Mouse (Mus musculus): Measurements from ENCODE around the gene Kcnc3. TPM values are rescaled to one million over a fixed set of nuclear protein-coding genes. Genes with fewer than 3 reads are reported as not detected.

The Kcnc3 gene
- polyA plus RNA-seq, 1 experiment from 2014 or later, result 5.2 TPM

DNA sequence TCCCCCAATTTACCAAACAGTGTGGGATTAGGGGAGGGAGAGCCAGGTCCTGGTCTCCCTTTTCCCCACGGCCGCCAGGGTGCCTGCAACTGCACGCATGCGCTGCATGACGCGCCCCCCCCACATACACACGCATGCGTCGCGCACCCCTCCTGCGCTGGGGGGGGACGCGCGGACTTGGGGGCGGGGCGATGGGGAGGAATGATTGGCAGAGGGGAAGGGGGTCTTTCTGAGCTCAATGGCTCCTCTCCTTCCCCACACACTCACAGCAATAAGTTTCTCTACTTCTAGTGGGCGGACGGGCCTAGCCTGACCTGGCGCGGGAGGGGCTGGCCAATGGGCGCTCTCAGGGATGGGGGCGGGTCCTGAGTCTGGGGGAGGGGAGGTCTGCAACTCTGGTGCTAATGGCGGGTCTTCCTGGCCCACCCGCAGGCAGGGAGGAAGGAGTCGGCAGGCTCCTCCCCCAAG is 13.7 kb downstream of the Kcnc3 start:
- H3K27me3 ChIP-seq (ENCODE audit: control insufficient read depth, insufficient read depth, low read length), result peaks cover 42% of the 10 kb centered on the region
- H3K36me3 ChIP-seq (ENCODE audit: control insufficient read depth, insufficient read depth, low read length), result no peaks in the 10 kb centered on the region
- WGBS, result under 1% methylated on average over 22 of the region's 25 CpGs
- DNase-seq (peak; percentile 79), ATAC-seq (ENCODE audit: low FRiP score, low TSS enrichment) (peak; percentile 59)
- peak overlapping the region; percentile 19 for H3K4me3 ChIP-seq (replicated peaks; ENCODE audit: low read depth, low read length)
- no peak overlapping the region for H3K27ac ChIP-seq (replicated peaks; ENCODE audit: low read depth, low read length)
- H3K9ac ChIP-seq (replicated peaks; ENCODE audit: low read length), result no peak overlapping the region
- H3K4me2 ChIP-seq (ENCODE audit: low read length), result peak overlapping the region; percentile 49
- H3K4me1 ChIP-seq (ENCODE audit: control insufficient read depth, insufficient read depth, low read length), result peaks cover 20% of the 10 kb centered on the region
- H3K9me3 ChIP-seq (ENCODE audit: control insufficient read depth, low read length), result no peaks in the 10 kb centered on the region

DNA sequence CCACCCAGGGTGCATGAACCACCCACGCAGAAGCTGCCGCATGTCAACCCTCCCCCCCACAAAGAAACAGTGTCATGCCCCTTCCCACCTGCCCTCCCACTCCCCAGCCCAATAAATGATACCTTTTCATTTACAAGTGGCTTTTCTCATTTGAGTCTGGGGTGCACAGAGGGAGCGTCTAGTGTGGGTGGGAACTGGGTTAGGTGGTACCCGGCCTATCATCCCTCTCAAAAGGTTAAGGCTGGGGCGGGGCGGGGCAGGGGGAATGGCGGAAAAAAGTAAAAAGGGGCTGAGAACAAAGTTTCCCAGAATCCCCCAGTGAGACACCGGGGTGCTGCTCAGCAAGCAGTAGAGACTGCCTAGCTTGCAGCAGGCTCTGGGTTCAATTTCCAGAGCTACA is 14.2 kb downstream of the Kcnc3 start:
- ATAC-seq (ENCODE audit: low FRiP score, low TSS enrichment) (no peak), DNase-seq (no peak)
- Histone ChIP-seq H3K9me3 (ENCODE audit: control insufficient read depth, low read length) (no peaks in the 10 kb centered on the region), H3K4me1 (ENCODE audit: control insufficient read depth, insufficient read depth, low read length) (peaks cover 20% of the 10 kb centered on the region), H3K27me3 (ENCODE audit: control insufficient read depth, insufficient read depth, low read length) (peaks cover 42% of the 10 kb centered on the region), H3K36me3 (ENCODE audit: control insufficient read depth, insufficient read depth, low read length) (no peaks in the 10 kb centered on the region), H3K4me3 (replicated peaks; ENCODE audit: low read depth, low read length) (no peak overlapping the region; the same call in 1 of the 2 replicates), H3K4me2 (ENCODE audit: low read length) (peak overlapping the region; percentile 49), H3K9ac (replicated peaks; ENCODE audit: low read length) (no peak overlapping the region), H3K27ac (replicated peaks; ENCODE audit: low read depth, low read length) (no peak overlapping the region)
- WGBS, result under 1% methylated on average over 8 of the region's 8 CpGs

DNA sequence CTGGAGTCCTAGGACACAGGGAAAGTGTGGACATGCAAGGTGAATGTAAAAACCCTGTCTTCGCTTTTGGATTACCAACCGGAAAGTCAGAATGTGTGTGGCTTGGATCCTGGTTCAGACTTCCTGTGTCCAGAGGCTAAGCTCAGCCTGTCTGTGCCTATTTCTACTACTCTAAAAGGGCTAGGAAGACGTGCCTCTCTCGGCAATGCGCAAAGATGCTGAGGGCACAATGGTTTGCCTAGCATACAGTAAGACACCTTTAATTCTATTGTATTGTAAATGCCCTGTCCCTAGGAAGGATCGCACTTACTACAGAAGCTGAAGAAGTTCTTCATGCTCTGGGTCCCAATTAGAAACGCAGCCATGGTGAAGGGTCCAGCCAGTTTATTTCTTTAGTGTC is 15.0 kb downstream of the Kcnc3 start:
- peak; percentile 2 for DNase-seq
- Histone ChIP-seq H3K27me3 (ENCODE audit: control insufficient read depth, insufficient read depth, low read length) (peaks cover 42% of the 10 kb centered on the region), H3K4me1 (ENCODE audit: control insufficient read depth, insufficient read depth, low read length) (peaks cover 20% of the 10 kb centered on the region), H3K27ac (replicated peaks; ENCODE audit: low read depth, low read length) (no peak overlapping the region), H3K36me3 (ENCODE audit: control insufficient read depth, insufficient read depth, low read length) (no peaks in the 10 kb centered on the region), H3K4me2 (ENCODE audit: low read length) (no peak overlapping the region), H3K9me3 (ENCODE audit: control insufficient read depth, low read length) (no peaks in the 10 kb centered on the region), H3K4me3 (replicated peaks; ENCODE audit: low read depth, low read length) (no peak overlapping the region), H3K9ac (replicated peaks; ENCODE audit: low read length) (no peak overlapping the region)
- 28% methylated on average over 7 of the region's 7 CpGs for WGBS
- no peak for ATAC-seq (ENCODE audit: low FRiP score, low TSS enrichment)

DNA sequence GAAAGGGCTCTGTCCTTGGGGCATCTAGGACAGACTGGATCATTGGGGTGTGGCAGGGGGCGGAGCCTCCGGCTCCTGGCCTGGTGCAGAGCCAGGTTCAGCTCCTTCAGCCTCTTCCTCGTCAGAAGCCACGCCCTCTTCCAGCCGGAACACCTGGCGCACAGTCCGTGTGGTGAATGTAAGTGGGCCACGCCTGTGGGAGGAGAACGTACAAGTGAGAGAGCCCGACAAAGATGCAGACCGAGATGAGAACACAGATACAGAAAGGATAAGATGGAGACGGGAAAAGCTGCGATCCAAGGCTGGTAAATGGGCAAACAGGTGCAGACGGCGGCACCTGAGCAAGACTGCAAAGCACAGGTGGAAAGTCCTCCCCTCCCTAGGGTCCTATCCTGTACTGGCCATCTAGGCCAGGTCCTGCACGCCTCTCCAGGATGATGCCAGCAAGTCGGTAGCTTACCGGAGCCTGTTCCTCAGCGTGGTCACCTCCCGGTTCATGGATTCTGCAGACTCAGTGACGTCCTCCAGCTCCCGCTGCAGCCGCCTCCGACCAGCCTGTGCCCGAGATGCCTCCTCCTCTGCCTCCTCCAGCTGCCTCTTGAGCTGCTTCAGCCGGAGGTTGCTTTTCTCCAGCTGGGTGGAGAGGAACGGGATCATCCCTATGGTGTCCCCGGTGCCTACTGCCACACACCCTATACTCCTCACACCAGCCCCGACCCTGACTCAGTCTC is 15.9 kb downstream of the Kcnc3 start:
- ATAC-seq (ENCODE audit: low FRiP score, low TSS enrichment) (no peak), DNase-seq (peak; percentile 2)
- Histone ChIP-seq H3K27me3 (ENCODE audit: control insufficient read depth, insufficient read depth, low read length) (peaks cover 36% of the 10 kb centered on the region), H3K4me2 (ENCODE audit: low read length) (peak overlapping the region; percentile 12; the same call in 1 of the 2 replicates), H3K9me3 (ENCODE audit: control insufficient read depth, low read length) (no peaks in the 10 kb centered on the region), H3K27ac (replicated peaks; ENCODE audit: low read depth, low read length) (no peak overlapping the region), H3K4me3 (replicated peaks; ENCODE audit: low read depth, low read length) (no peak overlapping the region), H3K36me3 (ENCODE audit: control insufficient read depth, insufficient read depth, low read length) (no peaks in the 10 kb centered on the region), H3K4me1 (ENCODE audit: control insufficient read depth, insufficient read depth, low read length) (peaks cover 19% of the 10 kb centered on the region), H3K9ac (replicated peaks; ENCODE audit: low read length) (no peak overlapping the region)
- WGBS, result 9% methylated on average over 29 of the region's 29 CpGs

- Histone ChIP-seq H3K27me3 (ENCODE audit: control insufficient read depth, insufficient read depth, low read length) (peaks cover 3% of the 10 kb centered on the region; the same call in 1 of the 2 replicates), H3K9ac (replicated peaks; ENCODE audit: low read length) (no peak overlapping the region)
Measured at GRCm38 (mm10) chr7:44612192-44612591, 21.7 kb downstream of the Kcnc3 start.

DNA sequence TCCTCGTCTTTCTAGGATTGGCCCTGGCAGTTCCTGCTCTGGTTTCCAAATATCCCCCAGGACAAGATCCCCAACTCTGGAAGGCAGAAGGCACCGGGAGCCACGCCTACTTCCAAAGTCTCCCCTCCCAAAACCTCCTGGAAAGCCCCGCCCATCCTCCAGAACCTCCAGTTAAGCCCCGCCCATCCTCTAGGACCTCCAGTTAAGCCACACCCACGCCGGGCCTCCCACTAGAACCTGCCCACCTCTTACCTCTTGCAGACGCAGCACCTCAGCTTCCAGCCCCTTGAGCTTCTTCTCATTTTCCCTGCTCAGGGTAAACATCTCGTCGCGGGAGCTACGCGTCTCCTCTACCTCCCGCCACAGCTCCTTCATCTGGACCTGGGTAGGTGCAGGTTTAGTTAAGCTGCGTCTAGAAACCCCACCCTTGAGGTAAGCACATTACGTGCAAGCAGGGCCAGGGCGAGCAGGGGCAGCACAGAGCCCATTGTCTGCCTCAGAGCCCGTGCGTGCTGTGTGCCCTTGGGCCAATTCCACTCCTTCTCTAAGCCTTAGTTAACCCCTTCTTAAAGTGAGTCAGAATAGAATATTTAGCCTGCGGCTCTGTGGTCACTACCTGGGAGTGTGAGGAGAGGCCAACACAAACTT is 23.7 kb downstream of the Kcnc3 start:
- ATAC-seq (ENCODE audit: low FRiP score, low TSS enrichment) (no peak), DNase-seq (no peak)
- Histone ChIP-seq H3K36me3 (ENCODE audit: control insufficient read depth, insufficient read depth, low read length) (no peaks in the 10 kb centered on the region), H3K27me3 (ENCODE audit: control insufficient read depth, insufficient read depth, low read length) (0 out of 2 replicates have a peak, but pooled peaks cover 2% of the 10 kb centered on the region), H3K9ac (replicated peaks; ENCODE audit: low read length) (no peak overlapping the region), H3K4me2 (ENCODE audit: low read length) (peak overlapping the region; percentile 31), H3K4me1 (ENCODE audit: control insufficient read depth, insufficient read depth, low read length) (no peaks in the 10 kb centered on the region), H3K4me3 (replicated peaks; ENCODE audit: low read depth, low read length) (0 out of 2 replicates have a peak overlapping the region, but pooled peaks have one; percentile 0), H3K27ac (replicated peaks; ENCODE audit: low read depth, low read length) (no peak overlapping the region), H3K9me3 (ENCODE audit: control insufficient read depth, low read length) (no peaks in the 10 kb centered on the region)
- WGBS, result 6% methylated on average over 20 of the region's 20 CpGs

More at GRCm38 (mm10) chr7:44612192-44612591, 21.7 kb downstream of the Kcnc3 start:
- DNase-seq, result no peak
- Histone ChIP-seq H3K4me3 (replicated peaks; ENCODE audit: low read depth, low read length) (no peak overlapping the region), H3K36me3 (ENCODE audit: control insufficient read depth, insufficient read depth, low read length) (no peaks in the 10 kb centered on the region), H3K4me1 (ENCODE audit: control insufficient read depth, insufficient read depth, low read length) (no peaks in the 10 kb centered on the region), H3K4me2 (ENCODE audit: low read length) (no peak overlapping the region), H3K9me3 (ENCODE audit: control insufficient read depth, low read length) (no peaks in the 10 kb centered on the region), H3K27ac (replicated peaks; ENCODE audit: low read depth, low read length) (no peak overlapping the region)
- WGBS, result 79% methylated on average over 7 of the region's 7 CpGs
- no peak for ATAC-seq (ENCODE audit: low FRiP score, low TSS enrichment)

DNA sequence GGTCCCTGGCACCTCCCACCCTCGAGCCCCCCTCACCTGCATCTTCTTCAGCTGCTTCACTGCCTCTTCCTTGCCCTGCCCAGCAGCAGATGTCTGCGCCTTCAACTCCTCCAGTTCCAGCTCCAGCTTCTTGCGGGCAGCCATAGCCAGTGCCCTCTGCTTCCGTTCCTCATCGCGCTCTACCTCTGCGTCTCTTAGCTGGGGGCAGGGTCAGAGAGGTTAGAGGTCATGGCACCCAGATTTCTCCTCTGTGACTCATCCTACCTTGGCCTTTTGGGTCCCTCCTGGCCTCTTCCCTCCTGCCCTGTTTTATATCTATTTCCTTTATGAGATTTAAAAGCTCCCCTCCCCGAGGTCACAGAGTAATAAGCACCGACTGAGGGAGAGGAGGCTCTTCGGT is 24.8 kb downstream of the Kcnc3 start:
- Histone ChIP-seq H3K36me3 (ENCODE audit: control insufficient read depth, insufficient read depth, low read length) (no peaks in the 10 kb centered on the region), H3K4me1 (ENCODE audit: control insufficient read depth, insufficient read depth, low read length) (no peaks in the 10 kb centered on the region), H3K9me3 (ENCODE audit: control insufficient read depth, low read length) (0 out of 2 replicates have a peak, but pooled peaks cover 7% of the 10 kb centered on the region), H3K4me3 (replicated peaks; ENCODE audit: low read depth, low read length) (no peak overlapping the region), H3K9ac (replicated peaks; ENCODE audit: low read length) (no peak overlapping the region), H3K27ac (replicated peaks; ENCODE audit: low read depth, low read length) (no peak overlapping the region), H3K27me3 (ENCODE audit: control insufficient read depth, insufficient read depth, low read length) (0 out of 2 replicates have a peak, but pooled peaks cover 2% of the 10 kb centered on the region), H3K4me2 (ENCODE audit: low read length) (no peak overlapping the region)
- DNase-seq (no peak), ATAC-seq (ENCODE audit: low FRiP score, low TSS enrichment) (no peak)
- 17% methylated on average over 10 of the region's 10 CpGs for WGBS

DNA sequence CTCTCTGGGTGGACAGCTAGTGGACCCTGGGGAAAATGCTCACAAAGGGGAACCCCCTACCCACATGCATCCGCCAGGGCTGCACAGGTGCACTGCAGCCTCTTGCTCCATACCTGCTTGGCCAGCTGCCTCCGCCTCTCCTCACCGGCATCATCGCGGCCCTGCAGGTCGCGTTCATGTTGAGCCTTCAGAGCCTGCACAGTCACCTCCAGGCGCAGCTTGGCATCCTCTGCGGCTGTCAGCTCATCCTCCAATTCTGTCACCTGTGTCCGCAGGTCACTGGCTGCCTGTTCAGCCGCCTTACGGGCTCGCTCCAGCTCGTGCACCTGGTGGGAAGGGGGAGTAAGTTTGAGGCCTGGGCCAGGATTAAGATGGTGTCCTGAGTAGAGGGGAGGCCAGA is 25.5 kb downstream of the Kcnc3 start:
- no peak for ATAC-seq (ENCODE audit: low FRiP score, low TSS enrichment)
- H3K9ac ChIP-seq (replicated peaks; ENCODE audit: low read length), result no peak overlapping the region
- DNase-seq, result no peak

More for the DNA sequence above, 25.5 kb downstream of the Kcnc3 start:
- Histone ChIP-seq H3K4me3 (replicated peaks; ENCODE audit: low read depth, low read length) (no peak overlapping the region), H3K4me1 (ENCODE audit: control insufficient read depth, insufficient read depth, low read length) (no peaks in the 10 kb centered on the region), H3K9me3 (ENCODE audit: control insufficient read depth, low read length) (0 out of 2 replicates have a peak, but pooled peaks cover 7% of the 10 kb centered on the region), H3K4me2 (ENCODE audit: low read length) (no peak overlapping the region), H3K27ac (replicated peaks; ENCODE audit: low read depth, low read length) (no peak overlapping the region), H3K36me3 (ENCODE audit: control insufficient read depth, insufficient read depth, low read length) (no peaks in the 10 kb centered on the region), H3K27me3 (ENCODE audit: control insufficient read depth, insufficient read depth, low read length) (0 out of 2 replicates have a peak, but pooled peaks cover 2% of the 10 kb centered on the region)
- 84% methylated on average over 14 of the region's 14 CpGs for WGBS

All from midbrain, embryonic 14.5 days (tissue).